Mouse (Mus musculus): ENCODE results near the gene Hmgxb4. TPM values are rescaled to one million over a fixed set of nuclear protein-coding genes. Genes with fewer than 3 reads are reported as not detected.

The Hmgxb4 gene
- total and polyA plus RNA-seq, 3 experiments, result 23.3 to 33.4 (median 29.1) TPM

DNA sequence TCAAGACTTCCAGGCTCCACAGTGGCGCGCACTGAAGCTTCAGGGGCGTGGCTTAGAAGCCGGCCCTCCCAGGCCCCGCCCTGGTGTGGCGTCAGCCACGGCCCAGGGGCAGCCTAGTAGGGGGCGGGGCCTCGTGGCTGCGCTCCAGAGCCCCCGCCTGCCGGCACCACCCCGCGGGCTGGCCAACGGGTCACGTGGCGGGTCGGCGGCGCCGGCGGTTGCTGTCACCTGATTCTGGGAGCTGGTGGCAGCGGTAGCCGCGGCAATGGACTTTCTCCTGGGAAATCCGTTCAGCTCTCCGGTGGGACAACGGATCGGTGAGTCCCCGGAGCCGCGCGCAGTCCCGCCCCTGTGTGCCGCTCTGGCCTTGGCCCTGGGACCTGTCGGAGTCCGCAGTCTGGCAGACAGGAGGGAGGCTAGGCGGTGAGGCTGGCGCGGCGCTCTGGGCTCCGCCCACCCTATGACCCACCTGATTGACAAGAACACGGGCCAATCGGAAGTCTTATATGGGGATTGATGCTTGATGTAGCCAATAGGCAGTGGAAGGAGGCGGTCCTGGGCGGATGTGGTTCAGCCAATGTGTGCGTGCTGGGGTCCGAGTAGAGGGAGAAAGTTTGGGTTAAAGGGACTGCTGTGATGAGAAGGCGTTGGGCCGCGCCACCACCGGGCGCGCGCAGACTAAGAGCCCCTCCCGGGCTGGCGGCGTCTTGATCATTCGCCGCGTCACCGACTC, 40.5 kb downstream of the Hmgxb4 start, which contains the start of gene Tom1 (continued):
- TF ChIP-seq GABPA (IDR thresholded peaks at IDR 0.05; ENCODE audit: insufficient replicate concordance, low read depth, low read length) (no peak), POLR2A (IDR thresholded peaks at IDR 0.05; ENCODE audit: low read depth, low read length) (peak; percentile 44; the same call in 1 of the 2 replicates), USF2 (conservative IDR thresholded peaks at IDR 0.05; ENCODE audit: low read depth, low read length) (peak; percentile 76), NELFE (IDR thresholded peaks at IDR 0.05; ENCODE audit: low read depth, low read length) (no peak), MXI1 (IDR thresholded peaks at IDR 0.05; ENCODE audit: low read depth, low read length) (peak; percentile 80), MAZ (IDR thresholded peaks at IDR 0.05; ENCODE audit: low read depth, low read length) (no peak), HCFC1 (IDR thresholded peaks at IDR 0.05; ENCODE audit: low read depth, low read length) (peak; percentile 57)

DNA sequence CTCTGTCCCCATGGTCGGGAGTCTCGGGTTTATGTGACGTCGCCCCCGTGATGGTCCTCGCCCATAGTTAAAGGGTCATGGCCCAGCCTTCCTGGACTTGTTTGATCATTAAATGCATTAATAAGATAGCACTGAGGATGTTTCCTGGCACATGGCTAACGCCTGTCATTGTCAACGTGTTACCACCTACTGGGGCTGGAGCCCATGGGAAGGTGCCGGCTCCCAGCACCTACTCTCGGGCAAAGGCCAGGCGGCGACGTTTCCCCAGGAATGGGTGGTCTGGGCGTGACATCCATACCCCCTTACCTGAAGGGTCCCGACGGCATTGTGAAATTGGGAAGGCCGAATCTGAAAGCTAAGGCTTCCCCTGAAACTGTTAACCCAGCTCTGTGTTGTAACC, 41.1 kb downstream of the Hmgxb4 start:
- DNase-seq (ENCODE audit: extremely low read depth), result no peak
- in situ Hi-C loops (cut with MboI; ENCODE audit: low pct_ligation_motif_present, low pct_unique_long_range_greater_than_20kb, low sequenced_read_pairs) (no loop called here), dilution Hi-C loops (cut with MboI; ENCODE audit: extremely low pct_ligation_motif_present, extremely low pct_unique_long_range_greater_than_20kb, low sequenced_read_pairs) (no loop called here)
- Histone ChIP-seq H3K27ac (ENCODE audit: insufficient read depth, low read depth) (no peak overlapping the region), H3K9me3 (replicated peaks; ENCODE audit: low read length) (no peaks in the 10 kb centered on the region), H3K27me3 (replicated peaks) (no peaks in the 10 kb centered on the region), H3K4me2 (ENCODE audit: insufficient read depth, low read depth, poor library complexity, severe bottlenecking) (peak overlapping the region; percentile 60), H3K4me3 (replicated peaks in 1 of 3; ENCODE audit: low read depth in 2 of 3, low read length in 2 of 3, poor library complexity in 1 of 3) (peak overlapping the region; percentile 72 to 73 (median 72)), H3K79me2 (replicated peaks; ENCODE audit: control insufficient read depth, extremely low read depth, insufficient read depth, poor library complexity, severe bottlenecking) (no peaks in the 10 kb centered on the region), H3K36me3 (replicated peaks in 1 of 2; ENCODE audit: control insufficient read depth in 1 of 2, insufficient read depth in 1 of 2, low read length in 1 of 2) (peaks cover 16 to 41% of the 10 kb centered on the region in 2 experiments), H3K4me1 (ENCODE audit: control insufficient read depth in 1 of 2, insufficient read depth in 2 of 2) (peaks cover 5 to 46% of the 10 kb centered on the region in 2 experiments), H3K9ac (ENCODE audit: insufficient read depth, low read depth) (peak overlapping the region; percentile 46)
- TF ChIP-seq RCOR1 (conservative IDR thresholded peaks at IDR 0.05; ENCODE audit: low read depth, low read length) (no peak), TCF12 (IDR thresholded peaks at IDR 0.05; ENCODE audit: low read depth, low read length) (0 out of 2 replicates have a peak, but pooled peaks have one; percentile 13), MAFK (IDR thresholded peaks at IDR 0.05; ENCODE audit: insufficient replicate concordance, low read length) (no peak), JUN (IDR thresholded peaks at IDR 0.05; ENCODE audit: insufficient read depth, low read depth, low read length) (no peak), CTCF (conservative IDR thresholded peaks at IDR 0.05 in 1 of 2, IDR thresholded peaks at IDR 0.05 in 1 of 2; ENCODE audit: low read depth in 2 of 2, low read length in 2 of 2) (0 out of 4 replicates have a peak, but pooled peaks of 1 of the 2 experiments have one; percentile 2), MAX (IDR thresholded peaks at IDR 0.05; ENCODE audit: low read length) (0 out of 2 replicates have a peak, but pooled peaks have one; percentile 44)

DNA sequence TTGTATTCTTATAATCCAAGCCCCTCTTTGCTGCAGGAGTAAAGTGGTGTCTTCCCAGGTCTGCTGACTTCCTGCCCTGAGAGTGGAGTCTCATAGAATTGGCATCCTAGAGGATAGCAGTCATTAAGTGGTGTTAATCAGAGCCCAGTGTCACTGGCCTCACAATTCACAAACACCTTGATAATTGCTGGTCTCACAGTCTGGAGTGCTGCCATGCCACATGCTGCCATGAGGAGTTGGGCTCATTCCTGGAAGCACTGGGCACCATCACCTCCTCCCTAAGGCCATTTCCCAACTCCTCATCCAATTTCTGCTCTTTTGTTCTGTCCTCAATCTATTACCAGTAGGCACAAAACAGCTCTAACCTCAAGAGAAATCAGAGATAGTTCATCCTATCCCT, 42.5 kb downstream of the Hmgxb4 start:
- no peak for DNase-seq (ENCODE audit: extremely low read depth)
- TF ChIP-seq UBTF (IDR thresholded peaks at IDR 0.05; ENCODE audit: low read depth, low read length), result no peak
- no peak for TF ChIP-seq ZC3H11A (IDR thresholded peaks at IDR 0.05; ENCODE audit: low read depth, low read length)
- TF ChIP-seq ETS1 (conservative IDR thresholded peaks at IDR 0.05; ENCODE audit: low read depth, low read length), result no peak
- Histone ChIP-seq H3K4me3 (replicated peaks in 1 of 3; ENCODE audit: low read depth in 2 of 3, low read length in 2 of 3, poor library complexity in 1 of 3) (no peak overlapping the region), H3K9ac (ENCODE audit: insufficient read depth, low read depth) (no peak overlapping the region), H3K4me1 (ENCODE audit: control insufficient read depth in 1 of 2, insufficient read depth in 2 of 2) (peaks cover 5 to 48% of the 10 kb centered on the region in 2 experiments), H3K36me3 (replicated peaks in 1 of 2; ENCODE audit: control insufficient read depth in 1 of 2, insufficient read depth in 1 of 2, low read length in 1 of 2) (peaks cover 6 to 31% of the 10 kb centered on the region in 2 experiments), H3K27me3 (replicated peaks) (no peaks in the 10 kb centered on the region), H3K27ac (ENCODE audit: insufficient read depth, low read depth) (no peak overlapping the region), H3K79me2 (replicated peaks; ENCODE audit: control insufficient read depth, extremely low read depth, insufficient read depth, poor library complexity, severe bottlenecking) (no peaks in the 10 kb centered on the region), H3K9me3 (replicated peaks; ENCODE audit: low read length) (no peaks in the 10 kb centered on the region), H3K4me2 (ENCODE audit: insufficient read depth, low read depth, poor library complexity, severe bottlenecking) (no peak overlapping the region)
- dilution Hi-C loops (cut with MboI; ENCODE audit: extremely low pct_ligation_motif_present, extremely low pct_unique_long_range_greater_than_20kb, low sequenced_read_pairs), result no loop called here
- in situ Hi-C loops (cut with MboI; ENCODE audit: low pct_ligation_motif_present, low pct_unique_long_range_greater_than_20kb, low sequenced_read_pairs), result no loop called here

Measured in CH12.LX (cell line).